ENCODE assay signal across 9 mouse cellular contexts in genomic region chr17:83335183-83335584, GRCm38 (mm10). TPM values are rescaled to one million over a fixed set of nuclear protein-coding genes. Genes with fewer than 3 reads are reported as not detected.
A peak's percentile ranks its signal among the peaks of the same experiment; 100 is the strongest.
DNase-seq lines count a peak whose midpoint lies in the region; ATAC-seq and TF ChIP-seq lines count a peak whose summit lies in the region.
"Had no signal": no experiment of that assay in that cellular context is flagged by ENCODE, and none has a peak within 500 bp of the region (broad histone marks: within the 10 kb centered on the region; RNA-seq: fewer than 3 reads in every experiment).

No protein-coding gene starts in this region.

- no peak for TF ChIP-seq EP300 in heart, postnatal 0 days (IDR thresholded peaks at IDR 0.05; ENCODE audit: low read depth)

- no peak for TF ChIP-seq CTCF in heart, postnatal 0 days (IDR thresholded peaks at IDR 0.05; ENCODE audit: low read depth)

- H3K4me3 ChIP-seq in heart, postnatal 0 days (ENCODE audit: low read depth, low read length), result peak overlapping the region; percentile 28
- no peak overlapping the region for H3K4me3 ChIP-seq in hindbrain, embryonic 12.5 days

- peak; percentile 30; the same call in 1 of the 2 replicates for ATAC-seq in heart, postnatal 0 days (ENCODE audit: insufficient read depth, low read depth)
- peak; percentile 59 for ATAC-seq in activated CD4-positive, CD25-positive, alpha-beta regulatory T cell, adult 4 months
- no peak for ATAC-seq in hindbrain, embryonic 12.5 days (ENCODE audit: low FRiP score)
- peak; percentile 80 for ATAC-seq in megakaryocyte progenitor cell, adult 5-6 weeks (replicated peaks; ENCODE audit: poor library complexity)

- no peak overlapping the region for H3K27ac ChIP-seq in heart, postnatal 0 days (ENCODE audit: low read depth)
- H3K27ac ChIP-seq in hindbrain, embryonic 12.5 days, result no peak overlapping the region

- no peak overlapping the region for H3K9ac ChIP-seq in heart, postnatal 0 days (replicated peaks; ENCODE audit: low read depth, low read length)
- no peak overlapping the region for H3K9ac ChIP-seq in hindbrain, embryonic 12.5 days

- H3K27me3 ChIP-seq in heart, postnatal 0 days (ENCODE audit: control insufficient read depth, insufficient read depth, low read length), result no peaks in the 10 kb centered on the region
- no peaks in the 10 kb centered on the region for H3K27me3 ChIP-seq in hindbrain, embryonic 12.5 days

- H3K36me3 ChIP-seq in heart, postnatal 0 days (replicated peaks; ENCODE audit: control insufficient read depth, insufficient read depth, low read length), result no peaks in the 10 kb centered on the region
- H3K36me3 ChIP-seq in hindbrain, embryonic 12.5 days, result no peaks in the 10 kb centered on the region

- H3K4me1 ChIP-seq in heart, postnatal 0 days (ENCODE audit: control insufficient read depth, insufficient read depth), result peaks cover 16% of the 10 kb centered on the region; the same call in 1 of the 2 replicates
- no peaks in the 10 kb centered on the region for H3K4me1 ChIP-seq in hindbrain, embryonic 12.5 days

- DNase-seq in heart, postnatal 0 days (ENCODE audit: low spot score), result no peak
- DNase-seq in heart, adult 18-20 months, result no peak
- no peak for DNase-seq in urinary bladder, postnatal 36 days (ENCODE audit: low spot score in 2 of 2)
- no peak for DNase-seq in left cerebral cortex, adult 18-20 months (ENCODE audit: low spot score in 2 of 2)
- no peak for DNase-seq in cerebellum, adult 18-20 months
- DNase-seq: right cerebral cortex, postnatal 25 days had no signal

- H3K9me3 ChIP-seq in heart, postnatal 0 days (replicated peaks; ENCODE audit: control insufficient read depth, low read length), result no peaks in the 10 kb centered on the region
- no peaks in the 10 kb centered on the region for H3K9me3 ChIP-seq in hindbrain, embryonic 12.5 days (replicated peaks)

- peak overlapping the region; percentile 52 for H3K4me2 ChIP-seq in heart, postnatal 0 days (ENCODE audit: low read depth, low read length)
- peak overlapping the region; percentile 32; the same call in 1 of the 2 replicates for H3K4me2 ChIP-seq in hindbrain, embryonic 12.5 days (replicated peaks)

- 29% methylated on average over 13 of the region's 13 CpGs for WGBS in heart, postnatal 0 days
- 47% methylated on average over 13 of the region's 13 CpGs for WGBS in hindbrain, embryonic 12.5 days

RNA-seq across cellular contexts. Expression of gene Eml4, which starts 15.5 kb away (rescaled TPM):
- 11.6 and 15.6 TPM in 2 replicates for total RNA-seq in heart, postnatal 0 days (2014; rRNA removed; ENCODE audit: low replicate concordance)
- polyA plus RNA-seq in heart, postnatal 0 days (2015; fragmentation: Nextera tagmentation; extraction: Ambion mirVana), result 4.5 and 5.0 TPM in 2 replicates
- 1 to 10 TPM; 4.3 to 4.4 TPM for total RNA-seq in heart, adult 18-20 months (2021)
- polyA plus RNA-seq in activated CD4-positive, CD25-positive, alpha-beta regulatory T cell, adult 4 months (2017; shearing (Covaris generic)), result 10 to 100 TPM; 14.0 to 15.2 TPM
- 57.9 and 59.7 TPM in 2 replicates for polyA plus RNA-seq in hindbrain, embryonic 12.5 days (2016; fragmentation: Nextera tagmentation; extraction: Ambion mirVana)
- 38.0 and 41.5 TPM in 2 replicates for total RNA-seq in megakaryocyte progenitor cell, adult 5-6 weeks (2015)
- total RNA-seq in megakaryocyte progenitor cell, adult 5-6 weeks (2017), result 79.6 and 86.3 TPM in 2 replicates
- 10 to 100 TPM; 19.8 to 22.7 TPM for total RNA-seq in left cerebral cortex, adult 18-20 months (2021)
